Mouse (Mus musculus) layer of hippocampus, adult 11-12 months (tissue): ENCODE data around the gene C1qtnf7.

Source experiments
- DNase-seq: peaks from one replicate; pipeline ENCODE4 v3.0.0; 2022; ENCODE audit warnings: low spot score

The C1qtnf7 gene

DNA sequence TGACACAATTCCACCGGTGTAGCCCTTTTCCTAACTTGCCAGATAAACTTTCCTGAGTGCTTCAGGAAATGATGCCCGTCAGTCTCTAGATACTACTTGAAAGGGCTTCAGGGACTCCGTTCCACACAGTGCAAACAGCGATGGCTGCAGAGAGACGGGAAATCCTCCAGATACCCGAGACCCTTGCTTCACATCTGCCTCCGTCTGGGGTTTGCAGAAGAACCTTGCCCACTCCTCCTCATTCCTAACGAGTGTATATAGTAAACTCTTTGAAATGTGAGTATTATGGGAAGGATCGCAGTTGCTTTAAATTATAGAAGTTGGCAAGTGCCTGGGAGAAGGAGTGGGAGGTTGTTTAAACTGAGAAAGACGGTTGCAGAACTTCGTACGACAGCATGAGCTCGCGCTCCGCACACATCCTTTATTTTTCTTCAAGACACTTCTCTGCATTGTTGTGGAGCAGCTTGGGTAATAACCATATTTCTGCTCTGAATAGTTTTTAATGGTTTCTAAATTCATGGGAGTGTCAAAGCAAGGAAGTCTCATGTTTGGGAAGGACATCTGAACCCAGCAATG, at the start of gene C1qtnf7:
TSS of gene C1qtnf7 (plus strand) at position 138 of the 576 bp plus-strand sequence.
- no peak for DNase-seq

DNA sequence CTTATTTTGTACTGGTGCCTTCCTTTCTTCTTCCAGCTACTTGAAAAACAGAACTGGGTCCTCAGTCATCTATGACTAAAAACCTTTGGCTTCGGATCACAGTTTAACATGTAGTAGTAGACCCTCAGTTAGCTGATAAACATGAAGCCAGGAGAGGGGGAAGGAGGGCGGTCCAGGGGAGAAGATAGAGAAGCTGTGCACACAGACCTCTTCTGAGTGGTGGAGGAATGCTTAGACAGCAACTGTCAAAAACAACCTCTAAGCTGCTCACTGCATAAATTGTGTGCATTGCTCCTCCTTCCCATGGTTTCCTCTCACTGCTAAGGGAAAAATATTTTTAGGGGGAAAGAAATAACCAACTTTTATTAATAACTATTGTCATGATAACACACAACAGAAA, 48.6 kb upstream of the C1qtnf7 start:
- no peak for DNase-seq

DNA sequence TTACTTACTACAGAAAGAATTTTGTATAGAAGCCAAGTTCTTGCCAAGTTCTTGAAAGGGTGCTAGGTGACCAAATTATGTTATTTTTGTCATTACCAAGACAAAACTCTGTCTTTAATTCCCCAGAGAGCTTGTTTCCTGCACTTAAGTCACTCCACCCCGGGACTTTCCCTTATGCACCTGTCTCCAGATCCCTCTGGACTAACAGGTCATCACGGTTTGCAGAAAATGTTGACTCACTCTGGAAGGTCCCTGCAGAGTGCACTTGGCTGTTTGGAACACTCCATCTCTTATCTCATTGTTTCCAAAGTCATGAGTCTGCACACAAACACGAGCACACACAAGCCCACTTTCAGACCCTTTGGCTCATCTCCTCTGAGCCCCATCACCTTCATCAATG, 48.1 kb upstream of the C1qtnf7 start:
- no peak for DNase-seq

DNA sequence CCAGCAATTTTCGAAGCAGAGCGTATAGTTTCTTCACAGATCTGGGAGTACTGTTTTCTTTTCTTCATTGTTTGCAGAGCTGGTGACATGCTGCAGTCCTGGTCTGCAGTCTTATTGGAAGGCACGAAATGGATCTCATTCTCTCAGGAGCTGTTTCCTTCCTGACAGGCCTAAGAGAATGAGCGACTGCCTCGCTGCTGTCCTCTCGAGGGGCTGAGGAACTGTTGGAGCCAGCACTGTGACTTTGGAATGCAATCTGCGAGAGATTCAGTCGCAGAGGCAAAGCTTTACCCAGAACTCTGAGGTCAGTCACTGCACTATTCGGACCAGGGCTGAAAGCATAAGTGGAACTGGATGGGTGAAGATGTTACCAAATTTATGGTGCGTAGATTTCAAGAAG, 46.4 kb upstream of the C1qtnf7 start:
- no peak for DNase-seq

DNA sequence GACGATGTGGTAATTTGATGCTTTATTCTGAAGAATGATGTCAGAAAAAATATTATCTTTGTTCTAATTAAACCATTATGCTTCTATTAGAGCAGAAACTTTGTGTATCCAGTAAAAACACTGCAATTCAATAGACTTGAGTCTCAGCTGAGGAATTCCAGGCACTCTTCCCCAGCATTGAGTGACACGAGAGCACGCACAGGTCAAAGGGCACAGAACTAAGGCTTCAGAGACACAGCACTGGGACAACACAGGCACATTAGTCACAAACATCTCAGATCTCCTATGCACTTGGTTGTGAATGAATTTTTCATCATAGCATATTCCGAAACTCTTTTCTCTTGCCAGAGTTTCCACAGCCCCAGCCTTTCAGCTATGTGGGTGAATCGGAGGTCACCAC, 37.4 kb upstream of the C1qtnf7 start:
- DNase-seq, result no peak

DNA sequence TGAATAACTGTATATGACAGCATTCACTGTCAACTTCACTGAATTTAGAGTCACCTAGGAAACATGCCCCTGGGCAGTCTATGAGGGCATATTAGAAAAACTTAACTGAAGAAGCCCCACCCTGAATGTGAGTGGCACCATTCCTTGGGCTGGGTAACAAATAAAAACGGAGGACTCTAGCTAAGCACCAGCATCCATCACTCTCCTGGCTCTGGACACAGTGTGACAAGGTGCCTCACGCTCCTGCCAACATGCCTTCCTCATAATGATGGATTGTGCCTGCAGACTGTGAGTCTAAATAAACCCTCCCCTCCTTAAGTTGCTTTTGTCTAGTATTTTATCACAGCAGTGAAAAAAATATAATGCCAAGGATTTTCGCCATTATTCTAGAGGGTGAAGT, 35.3 kb upstream of the C1qtnf7 start:
- no peak for DNase-seq

DNA sequence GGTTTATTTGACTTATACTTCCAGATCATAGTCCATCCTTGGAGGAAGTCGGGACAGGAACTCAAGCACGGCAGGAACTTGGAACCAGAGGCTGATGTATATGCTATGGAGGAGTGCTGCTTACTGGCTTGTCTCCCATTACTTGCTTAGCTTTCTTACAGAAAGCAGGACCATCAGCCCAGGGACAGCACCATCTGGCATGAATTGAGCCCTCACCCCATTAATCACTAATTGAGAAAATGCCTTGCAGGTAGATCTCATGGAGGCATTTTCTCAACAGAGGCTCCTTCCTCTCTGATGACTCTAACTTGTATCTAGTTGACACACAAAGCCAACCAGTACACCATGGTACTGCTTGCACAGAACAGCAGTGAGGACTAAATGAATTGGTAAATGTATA, 34.6 kb upstream of the C1qtnf7 start:
- DNase-seq, result no peak

DNA sequence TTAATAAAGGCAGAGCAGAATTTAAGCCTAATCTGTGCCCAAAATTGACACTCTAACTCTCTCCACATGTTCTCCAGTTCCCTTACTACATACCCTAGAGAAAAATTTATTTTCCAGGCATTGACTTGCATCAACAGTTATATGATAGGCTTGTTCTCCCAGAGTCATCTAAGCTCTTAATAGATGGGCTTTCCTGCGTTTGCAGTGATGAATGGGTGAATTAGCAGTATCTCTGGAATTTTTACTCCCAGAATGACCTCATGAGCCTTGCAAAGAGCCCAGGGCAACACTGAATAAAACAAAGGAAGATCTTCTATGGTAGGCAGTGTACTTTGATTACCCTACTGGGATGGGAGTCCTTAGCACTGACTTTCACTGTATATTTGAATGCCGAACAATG, 33.5 kb upstream of the C1qtnf7 start:
- DNase-seq, result no peak

DNA sequence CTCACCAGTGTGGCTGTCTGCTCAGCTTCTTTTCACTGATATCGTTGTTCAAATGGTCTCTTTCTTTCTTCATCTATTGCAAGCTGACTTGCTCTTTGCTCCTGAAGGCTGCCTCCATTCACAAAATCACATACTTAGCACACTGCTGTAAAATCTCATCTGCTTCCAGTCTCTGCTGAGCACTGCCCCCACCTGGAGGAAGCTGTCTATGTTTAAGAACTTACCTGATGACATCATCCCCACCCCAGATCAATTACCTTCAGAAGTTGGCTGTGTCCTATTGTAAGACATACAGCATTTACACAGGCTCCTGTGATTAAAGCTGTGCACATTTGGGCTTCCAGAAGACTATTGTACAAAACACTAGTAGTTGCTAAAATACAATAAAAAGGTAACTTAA, 13.5 kb upstream of the C1qtnf7 start:
- no peak for DNase-seq

DNA sequence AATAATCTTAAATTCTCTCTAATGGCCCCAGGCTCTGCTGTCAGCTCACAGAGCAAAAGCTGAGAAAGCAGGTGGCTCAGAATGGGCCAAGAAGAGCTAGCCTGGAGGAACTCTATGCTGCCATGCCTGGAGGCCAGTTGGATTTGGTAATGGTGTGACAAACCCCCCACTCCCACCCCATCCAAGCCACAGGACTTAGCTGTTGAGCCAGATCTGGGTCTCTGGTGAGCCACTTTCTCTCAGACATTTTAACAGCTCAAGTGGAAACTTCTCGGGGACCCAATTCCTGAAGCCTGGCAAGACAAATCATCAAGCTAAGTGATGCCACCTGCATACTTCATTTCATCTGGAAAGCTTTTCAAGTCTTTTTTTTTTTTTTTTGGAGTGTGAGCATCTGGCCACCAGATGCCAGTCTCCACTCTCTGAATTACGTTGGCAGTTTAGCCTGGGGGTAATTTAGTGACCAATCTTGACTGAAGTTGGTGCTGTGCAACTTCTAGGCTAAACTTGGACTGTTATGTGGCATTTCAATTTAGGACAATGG, 11.0 kb upstream of the C1qtnf7 start:
- no peak for DNase-seq

DNA sequence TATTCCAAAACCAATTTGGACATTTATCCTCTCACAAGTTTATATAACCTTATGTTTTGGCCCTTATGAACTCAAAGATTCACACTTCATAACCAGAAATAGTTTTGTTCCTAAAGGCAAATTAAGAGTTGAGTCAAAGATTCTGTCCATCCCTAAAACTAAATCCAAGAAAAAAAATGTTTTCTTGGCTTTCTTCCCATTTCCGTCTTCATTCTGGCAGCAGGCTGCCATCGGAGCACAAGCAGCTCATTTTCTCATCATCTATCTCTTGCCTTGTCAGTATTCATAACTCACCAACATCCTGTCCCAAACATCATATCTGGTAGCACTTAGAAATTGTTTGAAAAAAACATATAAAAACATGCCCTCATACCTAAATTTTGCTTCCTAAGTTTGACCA, 6.9 kb upstream of the C1qtnf7 start:
- no peak for DNase-seq

DNA sequence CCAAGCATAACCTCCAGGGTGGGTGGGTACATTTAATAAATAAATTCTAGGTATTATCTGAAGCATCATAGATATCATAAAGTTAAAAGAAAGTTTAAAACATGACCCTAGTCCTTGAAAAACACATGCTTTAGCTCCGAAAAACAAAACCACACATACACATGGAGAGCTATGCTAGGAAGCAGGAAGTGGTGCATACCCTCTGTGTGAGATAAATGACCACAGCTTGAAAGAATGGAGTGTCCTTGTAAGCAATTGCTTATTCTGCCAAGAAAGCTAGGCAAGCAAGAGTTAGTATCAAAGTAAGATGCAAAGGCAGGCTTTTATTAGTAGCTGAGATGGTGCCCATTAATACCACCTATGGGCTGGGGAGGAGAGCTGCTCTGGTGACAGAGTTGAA, 6.4 kb upstream of the C1qtnf7 start:
- no peak for DNase-seq

DNA sequence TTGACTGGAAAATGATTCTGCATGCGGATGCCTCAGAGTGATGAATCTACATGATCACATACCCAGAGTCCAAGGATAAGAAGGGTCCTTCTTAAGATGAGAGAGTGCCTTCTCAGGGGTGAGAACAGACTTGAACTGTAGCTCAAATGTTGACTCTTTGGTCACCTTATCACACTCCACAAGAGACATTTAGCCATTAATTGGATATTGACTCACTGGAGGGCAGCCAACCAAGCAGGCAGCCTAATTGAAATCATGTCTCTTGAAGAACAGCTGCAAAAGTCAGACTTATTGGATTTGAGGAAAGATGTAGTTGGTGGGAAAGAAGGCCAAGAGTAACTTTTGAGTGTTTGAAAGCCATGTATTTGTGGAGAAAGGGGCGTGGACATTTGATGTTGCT, 4.2 kb upstream of the C1qtnf7 start:
- DNase-seq, result no peak

DNA sequence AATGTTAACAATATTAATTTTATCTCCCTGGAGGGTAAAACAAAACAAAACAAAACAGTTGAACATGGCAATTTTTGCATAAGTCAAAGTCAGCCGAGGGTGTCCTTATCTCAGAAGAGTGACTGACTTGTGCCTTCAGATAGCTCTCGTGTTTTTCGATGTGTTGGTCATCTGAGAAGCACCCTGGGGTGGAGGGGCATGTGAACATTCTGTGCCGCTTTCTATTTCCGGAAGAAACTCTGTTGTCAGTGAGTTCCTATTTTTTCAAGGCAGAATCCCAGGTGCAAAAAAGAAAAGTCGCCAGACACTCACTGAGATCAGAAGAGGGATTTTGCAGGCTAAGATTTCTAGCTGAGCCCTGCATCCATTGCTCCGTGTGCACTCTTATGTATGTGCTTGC, 1.2 kb downstream of the C1qtnf7 start:
- no peak for DNase-seq

DNA sequence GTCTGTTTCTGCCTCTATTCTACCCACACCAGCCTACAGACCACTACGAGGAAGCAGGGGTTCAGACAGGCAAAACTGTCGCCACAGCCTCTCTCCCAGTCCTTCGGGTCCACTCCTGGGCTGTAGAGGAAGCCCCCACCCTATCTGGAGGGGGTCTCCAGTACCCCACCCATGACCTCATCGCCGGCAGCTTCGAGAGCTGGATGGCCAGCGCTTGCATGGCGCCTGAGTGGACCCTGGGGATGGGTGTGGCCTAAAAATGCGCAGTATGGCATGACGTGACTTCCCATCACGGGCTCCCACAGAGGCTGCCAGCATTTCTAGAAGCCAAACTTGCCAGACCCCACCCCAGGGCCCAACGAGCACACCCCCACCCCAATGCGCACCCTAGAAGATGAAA, 2.0 kb downstream of the C1qtnf7 start:
- no peak for DNase-seq

DNA sequence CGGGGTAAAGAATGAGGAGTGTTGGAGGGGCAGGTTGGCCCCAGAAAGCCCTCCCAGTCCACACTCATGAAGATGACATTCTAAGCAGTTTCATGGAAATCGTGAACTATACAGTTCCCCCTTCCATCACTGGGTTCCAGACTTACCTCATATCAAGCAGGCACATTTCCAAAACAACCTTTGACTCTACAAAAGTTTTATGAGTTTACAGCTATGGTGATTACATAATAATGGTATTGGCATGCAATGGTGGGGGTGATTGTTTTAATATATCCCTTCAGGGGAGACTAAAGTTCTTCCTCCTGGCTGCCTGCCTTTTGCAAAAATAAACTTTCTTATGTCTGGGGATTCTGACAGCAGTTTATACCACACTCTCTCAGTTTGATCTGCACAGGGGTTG, 4.6 kb downstream of the C1qtnf7 start:
- no peak for DNase-seq

DNA sequence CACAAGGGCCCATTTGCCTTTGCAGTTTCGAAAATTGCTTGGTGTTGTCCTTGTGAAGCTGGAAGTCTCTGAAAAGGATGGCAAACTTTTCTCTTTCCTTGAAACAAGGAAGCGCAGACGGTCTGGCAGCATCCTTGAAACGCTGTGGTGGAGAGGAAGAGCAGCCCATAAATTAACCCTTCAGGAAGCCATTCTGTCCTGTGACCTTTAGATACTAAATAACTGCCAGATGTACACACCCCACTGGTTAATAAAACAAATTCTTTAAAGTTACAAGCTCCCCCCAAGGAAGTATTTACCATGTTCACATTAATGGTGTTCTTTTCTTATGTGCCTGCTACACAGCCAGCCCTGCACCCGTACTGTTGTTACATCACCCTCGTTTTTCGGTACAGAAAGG, 6.0 kb downstream of the C1qtnf7 start:
- no peak for DNase-seq

DNA sequence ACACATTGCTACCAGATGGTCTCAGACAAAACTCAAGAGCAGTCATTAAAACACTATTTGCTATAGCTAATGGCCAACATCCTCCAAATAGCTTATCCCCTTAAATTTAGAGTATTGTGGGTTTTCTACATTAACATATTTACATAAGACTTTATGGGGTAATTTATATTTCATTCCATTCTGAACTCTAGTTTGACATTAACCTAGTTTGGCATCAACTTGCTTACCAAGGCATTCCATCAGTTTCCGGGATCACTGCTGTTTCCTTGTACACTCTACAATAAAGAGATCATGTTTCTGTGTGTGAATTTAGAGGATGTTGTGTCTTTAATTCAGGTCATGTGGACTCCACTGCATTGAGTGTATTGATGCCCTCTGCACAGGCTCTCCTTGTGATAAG, 7.5 kb downstream of the C1qtnf7 start:
- no peak for DNase-seq

DNA sequence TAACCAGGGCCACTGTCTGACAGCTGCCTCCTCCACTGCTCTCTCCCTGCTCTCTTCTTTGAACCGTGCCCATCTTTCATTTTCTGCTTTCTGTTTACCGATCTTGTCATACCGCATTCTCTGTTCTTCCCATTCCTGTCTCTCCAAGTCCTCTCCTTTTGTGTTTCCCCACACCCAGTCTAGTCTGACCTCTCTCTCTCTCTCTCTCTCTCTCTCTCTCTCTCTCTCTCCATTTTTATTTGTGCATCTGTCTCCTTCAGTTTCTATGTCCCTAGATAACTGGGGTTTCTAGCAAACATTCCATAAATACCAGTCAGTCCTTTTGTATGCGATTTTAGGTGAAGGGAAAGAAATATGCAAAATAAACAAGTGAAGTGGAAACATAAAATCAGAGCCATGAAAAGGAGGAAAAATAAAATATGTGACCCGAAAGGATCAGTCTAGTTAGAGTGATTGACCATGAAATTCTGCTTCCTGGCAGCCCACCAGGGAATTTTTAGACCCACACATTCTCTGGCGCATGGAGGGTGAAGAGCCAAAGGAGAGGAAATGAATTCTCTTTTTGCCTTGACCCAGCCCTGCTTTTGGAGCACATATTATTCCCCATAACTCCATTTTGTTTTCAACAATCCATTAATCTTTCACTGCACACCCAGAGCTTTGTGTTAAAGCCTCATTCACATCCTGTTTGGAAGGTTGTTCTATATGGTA, 11.7 kb downstream of the C1qtnf7 start:
- DNase-seq, result no peak

DNA sequence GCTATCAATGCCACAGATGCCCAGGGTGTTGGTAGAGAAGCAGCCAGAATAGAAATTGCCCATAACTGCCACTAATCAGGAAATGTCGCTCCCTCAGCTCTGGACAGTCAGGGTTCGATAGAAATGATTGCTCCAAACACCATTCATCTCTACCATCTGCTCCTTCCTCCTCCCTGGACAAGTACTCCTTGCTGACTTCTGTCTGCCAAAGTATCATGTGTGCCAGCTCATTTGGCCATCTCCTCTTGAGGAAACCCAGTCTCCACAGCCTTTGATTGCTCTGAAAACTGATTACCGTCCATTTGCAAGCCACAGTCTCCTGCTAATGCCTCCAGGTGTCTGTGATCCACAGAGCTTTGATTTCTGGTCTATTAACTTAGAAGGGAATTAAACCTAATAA, 14.8 kb downstream of the C1qtnf7 start:
- DNase-seq, result no peak

DNA sequence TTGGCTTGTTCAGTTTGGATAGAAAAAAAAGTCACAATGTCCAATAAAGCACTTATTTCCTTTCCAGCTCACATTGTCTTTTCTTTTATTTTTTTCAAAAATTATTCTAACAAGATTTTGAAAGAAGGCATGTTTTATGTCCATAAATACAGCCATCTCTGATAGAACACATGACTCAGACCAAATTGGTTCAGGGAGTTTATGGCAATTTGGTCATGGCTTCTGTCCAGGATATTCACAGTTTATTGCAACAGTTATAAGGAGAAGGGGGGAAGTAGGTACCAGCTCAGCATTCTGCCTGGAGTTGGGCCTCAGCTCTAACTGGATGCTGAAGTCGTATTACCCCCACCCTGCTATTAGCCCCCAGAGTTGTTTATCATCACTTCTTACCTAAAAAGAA, 15.5 kb downstream of the C1qtnf7 start:
- no peak for DNase-seq

DNA sequence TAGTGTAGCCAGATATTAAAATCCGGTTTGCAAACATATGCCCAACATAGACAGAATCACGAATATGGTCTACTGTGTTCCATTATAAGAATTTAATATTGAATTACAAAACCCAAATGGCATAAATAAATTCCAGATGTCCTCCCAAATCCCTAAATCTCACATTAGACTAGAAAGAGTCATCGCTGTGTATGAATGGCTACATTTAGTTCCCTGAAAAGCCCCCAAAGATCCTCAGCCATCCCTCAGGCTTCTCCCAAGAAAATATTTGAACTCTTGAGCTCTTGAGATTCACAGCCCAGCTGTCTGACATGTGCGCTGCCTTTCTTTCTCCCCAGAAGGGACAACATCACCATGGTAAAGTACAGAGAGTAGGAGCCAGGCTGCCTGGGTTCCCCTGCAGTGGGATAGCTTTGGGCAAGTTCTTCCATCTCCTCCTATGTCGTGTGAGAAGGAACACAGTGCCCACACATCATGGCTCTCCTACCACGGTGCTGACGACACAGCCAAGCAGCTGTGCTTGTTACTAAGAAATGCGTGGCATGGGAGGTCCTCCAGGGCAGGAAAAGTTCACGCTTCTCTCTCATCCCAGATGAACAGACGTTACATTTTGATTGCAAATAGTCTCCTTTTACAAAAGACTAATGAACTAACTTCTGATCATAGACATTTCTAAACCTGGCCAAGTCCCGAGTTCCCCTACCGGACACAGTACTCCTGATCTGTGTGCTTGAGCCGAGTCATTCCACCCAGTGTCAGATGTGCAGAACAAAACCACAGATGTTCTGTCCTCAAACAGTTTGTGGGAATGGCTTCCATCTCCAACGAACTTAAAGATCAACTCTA, 23.2 kb downstream of the C1qtnf7 start:
- no peak for DNase-seq

DNA sequence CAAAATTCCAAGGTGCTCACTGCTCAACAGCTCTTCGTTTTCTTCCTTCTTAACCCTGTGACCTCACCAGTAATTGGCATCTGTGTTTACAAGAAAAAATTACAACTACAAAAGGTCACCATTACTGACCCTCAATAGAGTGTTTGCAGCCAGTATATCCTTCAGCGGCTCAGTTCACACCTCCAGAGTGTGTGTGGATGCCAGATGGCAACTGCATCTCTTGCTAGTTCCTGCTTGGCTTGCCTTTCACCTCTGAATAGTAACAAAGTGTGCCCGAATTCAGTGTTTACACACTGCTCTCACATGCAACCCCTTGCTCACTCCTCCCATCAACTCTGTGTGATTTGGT, 23.8 kb downstream of the C1qtnf7 start:
- DNase-seq, result no peak
